Mouse (Mus musculus) midbrain, postnatal 0 days (tissue): Measurements from ENCODE around the gene Eif2b1. TPM values are rescaled to one million over a fixed set of nuclear protein-coding genes. Genes with fewer than 3 reads are reported as not detected.
A peak's percentile ranks its signal among the peaks of the same experiment; 100 is the strongest.

Source experiments
- ATAC-seq: fragments of 200-750 bp; cut with Nextera tagmentation; 2 replicates; pipeline ENCODE4 v1.8.0; 2017; ENCODE audit warnings: moderate number of reproducible peaks, mild to moderate bottlenecking, moderate TSS enrichment, moderate library complexity; ENCODE audit not compliant: low FRiP score
- DNase-seq: peaks from one replicate; pipeline ENCODE4 v3.0.0-alpha.2; 2015; ENCODE audit warnings: low spot score
- H3K27ac ChIP-seq: fragments of 300-500 bp; sonication (generic); 2 replicates; pipeline ENCODE4 v1.5.1; 2014; ENCODE audit warnings: low read depth, mild to moderate bottlenecking, low read length, mixed read lengths
- H3K27me3 ChIP-seq: fragments of 300-500 bp; sonication (generic); 2 replicates; pipeline ENCODE4 v1.6.1; 2014; ENCODE audit warnings: low read length, control low read depth, mixed read lengths; ENCODE audit not compliant: insufficient read depth
- H3K36me3 ChIP-seq: fragments of 300-500 bp; sonication (generic); 2 replicates; pipeline ENCODE4 v1.6.1; 2014; ENCODE audit warnings: low read length, control low read depth, mixed read lengths; ENCODE audit not compliant: insufficient read depth
- H3K4me1 ChIP-seq: fragments of 300-500 bp; sonication (generic); 2 replicates; pipeline ENCODE4 v1.6.1; 2014; ENCODE audit warnings: mild to moderate bottlenecking, control low read depth, antibody characterized with exemption, low read length, mixed read lengths; ENCODE audit not compliant: insufficient read depth
- H3K4me2 ChIP-seq: fragments of 300-500 bp; sonication (generic); 2 replicates; pipeline ENCODE4 v1.6.1; 2014; ENCODE audit warnings: low read depth, mild to moderate bottlenecking, low read length, mixed read lengths; ENCODE audit not compliant: poor library complexity, severe bottlenecking
- H3K4me3 ChIP-seq: fragments of 300-500 bp; sonication (generic); 2 replicates; pipeline ENCODE4 v1.5.1; 2014; ENCODE audit warnings: low read depth, mild to moderate bottlenecking, low read length, moderate library complexity
- H3K9ac ChIP-seq: fragments of 300-500 bp; sonication (generic); replicated peaks from 2 replicates; pipeline ENCODE4 v1.6.1; 2014; ENCODE audit warnings: mild to moderate bottlenecking, low read length, moderate library complexity, mixed read lengths; ENCODE audit not compliant: poor library complexity, severe bottlenecking
- H3K9me3 ChIP-seq: fragments of 300-500 bp; sonication (generic); 2 replicates; pipeline ENCODE4 v1.6.1; 2016; ENCODE audit warnings: low read length, control low read depth
- CTCF ChIP-seq: IDR thresholded peaks from 2 replicates; pipeline ENCODE4 v1.5.1; 2016; ENCODE audit warnings: antibody characterized with exemption, mild to moderate bottlenecking
- WGBS: fragments of 180-500 bp; shearing (Covaris S2); extraction: QIAGEN DNeasy Blood & Tissue Kit; methylation state at CpG from one replicate; pipeline ENCODE4 v1.1.7; 2014; 5-methylcytosine and 5-hydroxymethylcytosine counted together
- polyA plus RNA-seq: library from polyadenylated mRNA; unstranded; fragments of >200 nt; fragmentation: Nextera tagmentation; extraction: Ambion mirVana; gene quantifications from 2 replicates; pipeline ENCODE4 v1.2.1, GENCODE M21; 2015
- total RNA-seq: library from RNA; depleted of rRNA; stranded (reverse); fragments of >200 nt; gene quantifications from 2 replicates; pipeline ENCODE4 v1.2.3, GENCODE M21; 2014; rRNA removed

The Eif2b1 gene
- total and polyA plus RNA-seq, 2 experiments from 2014 or later = 38.4 to 61.9 TPM

DNA sequence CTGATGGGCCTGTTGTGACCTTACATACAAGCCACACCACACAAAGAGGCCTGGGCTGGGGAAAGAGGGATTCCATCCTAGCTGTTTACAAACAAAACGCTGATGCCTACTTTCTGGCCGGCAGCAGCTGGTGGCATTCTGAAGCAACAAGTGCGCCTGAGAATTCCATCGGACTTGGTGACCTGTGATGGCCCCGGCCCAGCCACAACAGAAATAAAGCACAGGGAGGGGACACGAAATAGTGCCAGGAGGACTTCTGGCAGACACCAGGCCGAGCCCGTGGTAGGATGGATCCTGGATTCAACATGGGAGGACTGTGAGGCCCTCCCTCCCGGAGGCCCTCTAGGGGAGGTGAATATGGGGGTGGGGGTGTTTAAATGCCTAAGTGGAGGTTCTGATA is 50.1 kb downstream of the Eif2b1 start:
- H3K4me3 ChIP-seq = no peak overlapping the region
- no peak for TF ChIP-seq CTCF
- ATAC-seq (no peak), DNase-seq (no peak)
- no peaks in the 10 kb centered on the region for H3K27me3 ChIP-seq
- H3K4me2 ChIP-seq = peak overlapping the region; percentile 86
- H3K9ac ChIP-seq = 0 out of 2 replicates have a peak overlapping the region, but pooled peaks have one; percentile 0
- WGBS = 44% methylated on average over 9 of the region's 9 CpGs
- H3K9me3 ChIP-seq = no peaks in the 10 kb centered on the region
- H3K4me1 ChIP-seq = peaks cover 9% of the 10 kb centered on the region
- H3K36me3 ChIP-seq = no peaks in the 10 kb centered on the region
- H3K27ac ChIP-seq = 0 out of 2 replicates have a peak overlapping the region, but pooled peaks have one; percentile 1

GRCm38 (mm10) chr5:124528351-124528750 is 50.6 kb downstream of the Eif2b1 start:
- ATAC-seq = no peak
- Histone ChIP-seq H3K9me3 (no peaks in the 10 kb centered on the region), H3K27ac (0 out of 2 replicates have a peak overlapping the region, but pooled peaks have one; percentile 1), H3K4me3 (no peak overlapping the region), H3K27me3 (no peaks in the 10 kb centered on the region), H3K36me3 (no peaks in the 10 kb centered on the region), H3K9ac (no peak overlapping the region), H3K4me1 (peaks cover 9% of the 10 kb centered on the region), H3K4me2 (peak overlapping the region; percentile 86)
- no peak for DNase-seq
- no peak for TF ChIP-seq CTCF
- whole genome bisulfite sequencing = 76% methylated on average over 4 of the region's 4 CpGs

DNA sequence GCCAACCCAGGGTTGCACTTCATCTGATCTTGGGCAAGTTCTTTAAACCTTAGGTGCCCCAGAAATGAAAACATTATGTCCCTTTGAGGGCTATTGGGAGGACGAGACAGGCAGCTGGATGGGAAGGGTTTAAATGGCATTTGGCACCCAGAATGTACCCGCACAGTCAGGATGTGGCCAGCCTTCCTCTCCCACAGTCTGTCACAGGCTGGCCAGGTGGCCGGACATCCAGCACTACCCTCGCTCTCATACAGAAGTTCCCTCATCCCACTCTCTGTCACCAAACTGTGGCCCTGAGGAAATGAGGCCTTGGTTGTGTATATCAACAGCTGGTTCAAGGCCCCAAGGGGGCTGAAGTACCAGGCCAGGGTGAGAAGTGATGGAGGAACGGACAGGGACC is 54.0 kb downstream of the Eif2b1 start:
- DNase-seq = no peak
- Histone ChIP-seq H3K9ac (no peak overlapping the region), H3K4me3 (no peak overlapping the region), H3K36me3 (peaks cover 7% of the 10 kb centered on the region), H3K4me1 (peaks cover 6% of the 10 kb centered on the region), H3K4me2 (no peak overlapping the region), H3K27ac (no peak overlapping the region), H3K9me3 (no peaks in the 10 kb centered on the region), H3K27me3 (no peaks in the 10 kb centered on the region)
- TF ChIP-seq CTCF = no peak
- WGBS = 87% methylated on average over 5 of the region's 5 CpGs
- ATAC-seq = no peak

DNA sequence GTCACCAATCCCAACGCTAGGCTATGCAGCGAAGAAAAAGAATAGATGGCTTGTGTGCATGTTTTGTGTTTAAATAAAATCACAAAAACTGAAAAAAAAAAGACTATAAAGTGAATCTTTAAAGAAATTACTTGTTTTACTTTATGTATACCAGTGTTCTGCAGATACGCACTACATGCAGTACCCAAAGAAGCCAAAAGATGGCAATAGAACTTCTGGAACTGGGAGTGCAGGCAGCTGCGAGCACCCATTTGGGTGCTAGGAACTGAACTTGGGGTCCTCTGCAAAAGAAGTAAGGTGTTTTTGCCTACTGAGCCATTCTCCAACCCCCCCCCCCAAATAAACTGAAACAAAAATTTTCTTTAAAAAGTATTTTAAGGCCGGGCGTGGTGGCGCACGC is 55.9 kb downstream of the Eif2b1 start:
- WGBS = 94% methylated on average over 8 of the region's 8 CpGs

GRCm38 (mm10) chr5:124521588-124521987 is 57.3 kb downstream of the Eif2b1 start:
- H3K4me1 ChIP-seq = no peaks in the 10 kb centered on the region
- no peak for TF ChIP-seq CTCF
- no peaks in the 10 kb centered on the region for H3K9me3 ChIP-seq
- no peak overlapping the region for H3K27ac ChIP-seq
- DNase-seq (no peak), ATAC-seq (no peak)
- H3K4me3 ChIP-seq = no peak overlapping the region
- 93% methylated on average over 4 of the region's 4 CpGs for WGBS
- no peaks in the 10 kb centered on the region for H3K27me3 ChIP-seq
- H3K4me2 ChIP-seq = no peak overlapping the region
- peaks cover 7% of the 10 kb centered on the region for H3K36me3 ChIP-seq
- H3K9ac ChIP-seq = no peak overlapping the region

More for the DNA sequence above, 55.9 kb downstream of the Eif2b1 start:
- Histone ChIP-seq H3K4me3 (no peak overlapping the region), H3K36me3 (peaks cover 7% of the 10 kb centered on the region), H3K9me3 (no peaks in the 10 kb centered on the region), H3K4me2 (no peak overlapping the region), H3K27me3 (no peaks in the 10 kb centered on the region), H3K4me1 (no peaks in the 10 kb centered on the region), H3K27ac (no peak overlapping the region), H3K9ac (no peak overlapping the region)
- TF ChIP-seq CTCF = peak; percentile 49
- DNase-seq (no peak), ATAC-seq (no peak)

Other genes starting within 250 kb of the Eif2b1 start
- 104 and 164 TPM in 2 replicates for gene Cdk2ap1, start 216.0 kb downstream of the Eif2b1 start, total RNA-seq
- 65.0 and 65.2 TPM in 2 replicates for gene Cdk2ap1, start 216.0 kb downstream of the Eif2b1 start, polyA plus RNA-seq
- gene Sbno1, start 153.1 kb downstream of the Eif2b1 start, total RNA-seq = 41.0 and 54.5 TPM in 2 replicates
- gene Sbno1, start 153.1 kb downstream of the Eif2b1 start, polyA plus RNA-seq = 68.9 and 80.4 TPM in 2 replicates
- 27.4 and 39.0 TPM in 2 replicates for gene Kmt5a, start 139.2 kb downstream of the Eif2b1 start, total RNA-seq
- gene Kmt5a, start 139.2 kb downstream of the Eif2b1 start, polyA plus RNA-seq = 13.3 and 15.3 TPM in 2 replicates
- 32.3 and 38.6 TPM in 2 replicates for gene Rilpl2, start 100.8 kb downstream of the Eif2b1 start, total RNA-seq
- 33.8 and 34.3 TPM in 2 replicates for gene Rilpl2, start 100.8 kb downstream of the Eif2b1 start, polyA plus RNA-seq
- gene Snrnp35, start 96.0 kb downstream of the Eif2b1 start, total RNA-seq = 5.2 and 10.7 TPM in 2 replicates
- gene Snrnp35, start 96.0 kb downstream of the Eif2b1 start, polyA plus RNA-seq = 10.1 and 13.0 TPM in 2 replicates
- gene Rilpl1, start 47.7 kb downstream of the Eif2b1 start, total RNA-seq = 14.8 and 14.9 TPM in 2 replicates
- 11.2 and 11.9 TPM in 2 replicates for gene Rilpl1, start 47.7 kb downstream of the Eif2b1 start, polyA plus RNA-seq
- 228 and 273 TPM in 2 replicates for gene Tmed2, start 38.4 kb downstream of the Eif2b1 start, total RNA-seq
- 313 and 326 TPM in 2 replicates for gene Tmed2, start 38.4 kb downstream of the Eif2b1 start, polyA plus RNA-seq
- gene Ddx55, start 26.3 kb downstream of the Eif2b1 start, total RNA-seq = 14.9 and 20.5 TPM in 2 replicates
- 21.9 and 26.9 TPM in 2 replicates for gene Ddx55, start 26.3 kb downstream of the Eif2b1 start, polyA plus RNA-seq
- 26.9 and 30.4 TPM in 2 replicates for gene Gtf2h3, start within 50 bp of the Eif2b1 start, total RNA-seq
- gene Gtf2h3, start within 50 bp of the Eif2b1 start, polyA plus RNA-seq = 24.6 and 27.1 TPM in 2 replicates
- gene Atp6v0a2, start 49.4 kb upstream of the Eif2b1 start, total RNA-seq = 20.7 and 24.8 TPM in 2 replicates
- 23.9 and 25.5 TPM in 2 replicates for gene Atp6v0a2, start 49.4 kb upstream of the Eif2b1 start, polyA plus RNA-seq
- 0.85 and 1.8 TPM in 2 replicates for gene Dnah10, start 146.0 kb upstream of the Eif2b1 start, total RNA-seq
- gene Dnah10, start 146.0 kb upstream of the Eif2b1 start, polyA plus RNA-seq = 0.19 and 0.20 TPM in 2 replicates